Mouse (Mus musculus) heart, adult 18-20 months (tissue): ENCODE measurements around the gene Anks3. TPM values are rescaled to one million over a fixed set of nuclear protein-coding genes. Genes with fewer than 3 reads are reported as not detected.

Experiments used
- DNase-seq, 2 experiments: peaks; one replicate each; pipeline ENCODE4 v3.0.0; 2021 to 2022; ENCODE audit warnings: mixed read lengths in 1 of 2
- total RNA-seq, 2 experiments: library from RNA; stranded (reverse); gene quantifications; 2 replicates each; pipeline ENCODE4 v1.2.3; 2021

Gene Anks3
- total RNA-seq, 2 experiments from 2014 or later, result 11.3 to 14.7 TPM

DNA sequence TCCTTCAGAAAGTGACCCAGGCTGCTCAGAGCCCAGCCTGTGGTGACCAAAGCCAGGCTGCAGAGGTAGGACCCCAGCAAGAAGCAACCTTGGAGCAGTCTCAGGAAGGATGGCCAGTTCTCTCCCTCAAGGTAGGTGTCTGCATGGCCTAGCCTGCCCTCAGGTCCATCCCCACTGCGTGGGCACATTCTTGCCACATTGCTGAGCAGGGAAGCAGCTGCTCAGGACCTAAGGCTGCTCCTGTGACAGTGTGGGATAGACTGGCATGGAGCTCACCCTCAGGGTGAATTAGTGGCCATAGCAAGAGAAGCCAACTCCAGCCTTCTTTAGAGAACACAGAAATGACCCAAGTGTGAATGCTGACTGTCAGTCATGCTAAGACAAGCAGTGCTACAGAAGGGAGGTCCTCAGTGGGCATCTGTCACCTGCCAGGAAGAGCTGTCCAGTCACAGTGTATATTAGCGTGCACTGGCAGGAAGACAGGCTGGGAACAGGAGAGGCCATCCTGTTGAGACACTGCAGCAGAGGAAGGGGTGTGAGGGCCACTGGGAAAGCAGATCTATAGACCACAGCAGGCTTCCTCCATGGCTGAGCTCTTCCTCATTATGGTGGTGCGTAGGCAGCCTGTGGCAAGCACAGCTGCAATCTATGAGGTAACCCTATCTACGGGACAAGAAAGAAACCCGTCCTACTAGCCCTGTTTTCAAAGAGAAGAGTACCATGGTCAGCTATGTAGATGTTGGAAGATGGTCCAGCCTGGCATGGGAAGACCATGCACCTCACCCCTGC lies 5.2 kb upstream of the Anks3 start:
- peak in 1 of 2 experiments; percentile 23 for DNase-seq

DNA sequence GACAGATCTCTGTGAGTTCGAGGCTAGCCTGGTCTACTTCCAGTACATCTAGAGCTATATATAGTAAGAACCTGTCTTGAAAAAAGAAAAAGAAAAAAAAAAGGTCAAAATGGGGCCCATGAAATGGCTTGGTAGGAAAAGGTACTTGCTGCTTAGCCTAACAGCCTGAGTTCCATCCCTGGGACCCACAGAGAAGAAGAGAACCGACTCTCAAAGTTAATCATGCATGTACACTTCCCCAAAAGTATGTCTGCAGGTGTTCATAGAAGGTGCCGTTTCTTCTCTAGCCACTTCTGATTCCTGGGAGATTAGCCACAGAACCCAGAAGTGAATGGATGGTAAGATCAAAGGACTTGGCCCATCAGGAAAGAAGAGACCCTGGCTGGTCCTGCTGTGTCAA lies 4.4 kb upstream of the Anks3 start:
- no peak for DNase-seq

DNA sequence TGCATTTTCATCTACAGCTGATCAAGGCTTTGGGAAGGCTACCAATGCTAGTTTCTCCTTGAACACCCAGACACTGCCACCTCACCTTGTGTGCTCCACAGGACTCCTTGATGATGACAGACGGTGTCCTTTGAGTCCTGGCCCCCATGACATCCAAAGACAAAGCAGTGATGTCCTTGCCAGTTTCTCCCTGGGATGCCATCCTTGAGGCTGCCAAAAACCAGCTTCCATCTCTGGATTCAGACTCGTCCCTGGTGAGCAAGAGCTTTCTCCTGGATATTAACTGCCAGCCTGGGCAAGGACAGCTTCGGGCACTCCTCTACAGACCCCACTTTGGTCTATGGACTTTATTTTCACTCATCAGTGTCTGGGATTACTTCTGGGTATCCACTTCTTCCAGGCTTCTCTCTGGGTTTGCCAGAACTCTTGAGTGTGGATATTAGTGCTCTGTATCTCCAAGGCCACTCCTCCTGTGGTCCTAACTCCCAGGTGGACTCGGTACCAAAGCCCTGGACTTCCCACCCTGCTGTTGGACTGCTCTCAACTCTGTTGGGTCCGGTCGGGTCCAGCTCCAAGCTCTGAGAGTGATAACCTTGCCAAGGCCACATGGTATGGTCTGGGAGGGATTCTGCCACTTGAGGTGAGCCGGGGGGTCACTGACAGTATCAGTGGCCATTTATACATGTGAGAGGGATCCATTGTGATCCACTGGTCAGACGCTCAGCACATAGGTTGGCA lies 1.6 kb upstream of the Anks3 start:
- DNase-seq, result no peak

DNA sequence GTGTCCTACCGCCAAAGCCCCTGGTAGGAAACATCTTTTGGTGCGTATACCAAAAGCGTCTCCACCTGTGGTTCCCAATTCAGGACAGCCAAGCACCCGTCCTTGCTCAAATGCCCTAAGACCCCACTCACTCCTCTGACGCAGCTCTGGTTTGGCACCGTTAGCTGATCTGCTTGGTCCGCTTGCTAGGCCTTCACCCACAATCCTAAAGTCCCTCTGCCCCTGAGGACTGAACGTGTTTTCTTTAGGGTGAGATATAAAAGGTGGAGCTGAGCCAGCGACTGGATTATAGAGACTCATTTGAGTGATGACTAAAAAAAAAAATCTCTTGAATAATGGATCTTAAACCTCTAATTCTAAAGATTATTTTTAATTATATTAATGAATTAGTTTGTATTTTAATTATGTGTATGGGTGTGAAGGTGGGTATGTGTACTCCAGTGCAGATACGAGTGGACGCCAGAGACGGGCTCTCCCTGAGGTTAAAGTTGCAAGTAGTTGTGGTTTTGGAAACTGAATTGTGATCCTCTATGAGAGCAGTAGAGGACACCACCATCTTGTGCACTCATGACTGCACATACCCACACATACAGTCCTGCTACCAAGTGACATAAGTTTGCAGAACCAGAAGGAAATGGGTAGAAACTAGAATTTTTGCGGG lies 856 bp upstream of the Anks3 start:
- DNase-seq, result no peak

DNA sequence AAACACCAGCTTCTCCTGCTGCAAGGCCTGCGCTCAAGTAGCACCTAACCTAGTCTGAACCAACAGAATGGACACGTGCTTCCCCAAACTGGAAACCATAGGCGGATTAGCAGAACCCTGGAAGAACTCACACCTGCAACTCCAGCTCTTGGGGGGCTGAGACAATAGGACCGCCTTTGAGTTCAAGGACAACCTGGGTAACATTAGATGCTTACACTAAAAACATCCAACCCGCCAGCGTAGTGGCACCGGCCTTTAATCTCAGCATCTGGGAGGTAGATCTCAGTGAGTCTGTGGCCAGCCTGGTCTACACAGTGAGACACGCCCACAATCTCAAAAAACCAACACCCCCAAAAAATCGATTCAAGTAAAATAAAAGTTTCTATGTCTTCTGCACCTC lies 659 bp downstream of the Anks3 start:
- no peak for DNase-seq

DNA sequence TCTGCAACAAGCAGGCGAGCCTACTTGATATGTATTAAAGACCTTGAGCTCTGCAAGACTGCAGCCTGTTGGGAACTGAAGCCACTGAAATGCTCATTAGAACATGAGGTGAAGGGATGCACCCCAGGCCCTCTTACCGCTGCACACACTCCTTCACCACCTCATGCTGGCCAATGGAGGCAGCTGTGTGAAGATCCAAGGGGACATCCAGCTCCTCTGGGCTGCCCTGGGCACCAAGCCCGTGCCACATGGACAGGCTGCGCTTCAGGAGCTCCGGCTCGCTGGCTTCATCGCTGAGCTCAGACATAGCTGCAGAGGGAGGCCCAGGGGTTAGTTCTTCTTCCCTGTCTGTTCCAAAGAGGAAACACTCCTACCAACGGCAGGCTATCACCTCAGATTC lies 3.7 kb downstream of the Anks3 start:
- DNase-seq, result no peak

DNA sequence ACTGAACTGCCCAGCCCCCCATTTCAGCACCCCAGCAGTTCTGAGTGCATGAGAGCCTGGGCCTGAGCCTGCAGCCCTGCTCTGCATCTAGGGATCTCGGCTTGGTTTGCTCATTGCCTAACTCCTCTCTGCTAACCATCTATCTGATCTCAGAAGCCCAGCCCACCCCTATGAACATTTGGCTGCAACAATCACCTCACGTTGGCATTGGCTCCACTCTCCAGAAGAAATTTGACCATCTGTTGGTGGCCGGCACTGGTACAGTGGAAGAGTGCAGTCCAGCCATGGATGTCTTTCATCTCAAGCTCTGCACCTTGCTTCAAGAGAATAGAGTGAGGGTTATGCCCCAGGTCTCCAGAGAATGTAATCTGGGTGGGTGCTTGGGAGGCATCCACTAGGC lies 6.6 kb downstream of the Anks3 start:
- no peak for DNase-seq

DNA sequence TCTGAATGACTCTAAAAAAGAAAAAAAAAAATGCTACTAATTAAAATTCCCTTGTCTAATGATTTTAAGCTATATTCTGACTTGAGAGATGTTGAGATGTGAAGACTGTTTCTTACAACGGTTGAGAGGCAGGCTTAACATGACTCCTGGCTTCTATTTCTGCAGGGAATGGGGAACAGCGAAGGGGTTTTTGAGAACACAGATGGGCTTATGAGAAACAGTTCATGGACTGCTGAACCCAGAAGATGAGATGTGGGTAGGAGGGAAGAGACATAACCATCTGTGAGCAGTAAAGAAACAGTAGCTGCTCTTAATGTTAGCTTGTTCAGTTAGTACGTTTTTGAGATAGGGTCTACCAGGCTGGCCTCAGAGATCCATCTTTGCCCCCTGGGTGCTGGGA lies 7.4 kb downstream of the Anks3 start:
- no peak for DNase-seq

DNA sequence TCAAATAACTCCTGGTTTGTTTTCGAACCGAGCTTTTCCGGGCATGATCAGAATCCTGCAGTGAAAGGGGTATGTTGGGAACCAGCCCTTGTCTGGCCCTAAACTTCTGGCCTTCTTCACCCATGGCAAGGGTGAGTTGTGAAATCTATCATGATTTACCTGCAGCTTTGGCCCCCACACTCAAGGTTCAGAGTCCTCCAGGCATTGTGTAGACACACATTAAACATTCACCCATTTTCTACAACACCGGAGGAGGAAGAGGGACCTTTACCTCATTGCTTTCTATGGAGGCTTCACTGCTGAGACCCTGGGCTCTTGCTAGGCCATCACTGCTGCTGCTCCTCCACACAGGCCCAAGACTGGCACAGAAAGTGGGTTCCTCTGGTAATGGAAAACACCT lies 16.6 kb downstream of the Anks3 start:
- no peak for DNase-seq

DNA sequence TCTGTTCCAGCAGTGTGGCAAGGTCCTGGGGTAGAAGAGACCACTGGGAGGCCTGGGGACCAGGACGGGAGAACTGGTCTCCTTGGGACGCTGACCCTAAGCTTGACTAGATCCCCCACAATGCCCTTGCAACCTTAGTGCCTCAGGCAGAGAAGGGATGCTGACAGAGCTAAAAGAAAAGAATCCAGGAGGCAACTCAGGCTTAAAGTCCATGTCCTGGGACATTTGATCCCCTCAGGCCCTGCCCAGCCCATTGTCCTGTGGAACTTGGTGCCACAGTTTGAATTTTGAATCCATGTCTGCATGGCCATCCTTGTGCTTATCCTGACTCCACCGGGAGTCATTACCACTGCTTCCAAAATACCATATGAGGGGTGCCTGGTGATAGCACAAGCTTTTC lies 17.9 kb downstream of the Anks3 start:
- no peak for DNase-seq

DNA sequence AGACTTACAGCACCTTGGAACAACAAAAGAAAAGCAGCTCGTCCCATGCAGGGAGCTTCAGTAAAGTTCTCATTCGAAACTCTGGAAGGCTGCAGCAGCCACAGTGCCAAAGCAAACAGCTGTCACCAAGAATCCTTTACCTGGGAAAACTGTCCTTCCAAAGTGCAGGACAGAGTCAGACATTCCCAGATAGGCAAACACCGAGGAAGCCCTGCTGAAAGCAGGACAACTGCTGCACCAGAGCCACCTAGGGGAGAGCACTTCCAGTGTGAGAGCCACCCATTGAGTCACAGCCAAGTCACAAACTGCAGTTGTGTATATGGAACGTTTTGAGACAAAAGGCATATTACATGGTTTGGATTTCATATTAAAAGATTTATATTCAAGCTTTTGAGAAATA lies 18.6 kb downstream of the Anks3 start:
- no peak for DNase-seq

DNA sequence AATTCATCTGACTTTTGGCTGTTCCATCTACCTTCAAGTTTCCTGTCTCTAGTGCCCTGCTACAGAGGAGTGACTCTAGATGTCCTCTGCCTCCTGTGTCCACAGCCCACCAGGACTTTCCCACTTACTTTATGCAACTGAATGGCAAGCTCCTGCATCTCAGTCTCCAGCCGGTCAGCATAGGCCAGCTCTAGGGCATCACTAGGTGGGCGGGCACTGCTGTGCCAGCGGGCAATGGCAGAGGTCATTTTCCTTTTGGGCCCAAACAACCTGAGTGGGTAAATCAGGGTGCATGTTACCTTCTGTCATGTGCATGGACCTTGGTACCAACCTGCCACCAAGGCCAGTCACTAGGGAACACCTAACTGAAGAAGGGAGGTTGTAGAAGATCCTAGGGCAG lies 20.6 kb downstream of the Anks3 start:
- no peak for DNase-seq

DNA sequence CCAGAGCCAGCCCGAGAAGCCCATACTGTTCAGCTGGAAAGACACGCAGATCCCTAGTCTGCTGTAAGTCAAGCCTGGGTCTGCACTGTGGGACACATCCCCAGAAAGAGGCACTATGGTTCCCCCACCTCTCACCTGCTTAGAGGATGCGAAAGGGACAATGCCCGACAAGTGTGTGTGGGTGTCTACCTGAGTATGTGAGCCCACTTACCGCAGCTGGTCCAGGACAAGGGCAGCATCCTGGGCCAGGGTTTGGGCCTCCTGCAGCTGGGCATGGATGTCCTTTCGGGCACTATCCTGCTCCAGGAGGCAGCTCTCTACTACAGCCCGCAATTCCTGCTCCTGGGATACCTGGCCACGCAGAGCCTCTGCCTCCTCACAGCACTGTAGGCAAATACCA lies 21.1 kb downstream of the Anks3 start:
- no peak for DNase-seq

DNA sequence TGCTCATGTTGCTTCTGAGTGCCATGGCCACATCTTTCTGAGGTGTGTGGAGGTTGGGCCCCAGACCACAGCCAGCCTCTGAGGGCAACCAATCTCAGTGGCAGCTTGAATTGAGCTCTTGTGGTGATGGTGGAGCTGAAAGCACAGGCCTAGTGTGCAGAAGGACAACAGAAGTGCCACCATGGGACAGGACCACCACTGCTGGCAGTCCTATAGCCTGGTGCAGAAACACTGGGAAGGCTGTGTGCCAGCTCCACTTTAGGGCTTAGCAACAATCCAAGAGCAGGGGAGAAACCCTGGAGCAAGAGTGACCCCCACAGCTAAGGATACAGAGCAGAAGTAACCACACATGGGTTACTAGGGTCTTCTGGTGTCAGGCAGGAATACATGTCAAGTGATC lies 23.0 kb downstream of the Anks3 start:
- no peak for DNase-seq

DNA sequence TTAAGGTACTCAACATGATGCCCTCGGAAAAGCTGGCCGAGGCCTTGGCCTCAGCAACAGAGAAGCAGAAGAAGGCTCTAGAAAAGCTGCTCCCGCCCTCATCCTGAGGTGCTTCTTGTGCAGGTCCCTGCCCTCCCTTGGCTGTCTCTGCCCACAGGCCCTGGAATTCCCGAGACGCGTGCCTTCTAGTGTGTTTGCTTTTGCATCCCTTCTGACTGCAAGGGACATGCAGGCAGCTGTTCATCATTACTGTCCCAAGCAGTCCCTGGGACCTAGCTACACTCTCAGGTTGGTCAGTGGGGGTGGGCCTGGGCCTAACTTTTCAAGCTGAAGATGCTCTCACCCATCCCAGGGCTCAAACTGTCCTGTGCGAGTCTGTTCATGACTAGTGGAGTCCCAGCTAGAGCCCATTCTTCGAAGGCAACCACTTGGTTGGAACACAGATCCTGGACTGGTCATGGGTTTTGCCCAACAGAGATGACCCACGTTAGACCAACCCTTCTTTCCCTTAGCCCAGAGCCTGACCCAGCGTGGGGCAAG lies 23.6 kb downstream of the Anks3 start:
- DNase-seq, result no peak

DNA sequence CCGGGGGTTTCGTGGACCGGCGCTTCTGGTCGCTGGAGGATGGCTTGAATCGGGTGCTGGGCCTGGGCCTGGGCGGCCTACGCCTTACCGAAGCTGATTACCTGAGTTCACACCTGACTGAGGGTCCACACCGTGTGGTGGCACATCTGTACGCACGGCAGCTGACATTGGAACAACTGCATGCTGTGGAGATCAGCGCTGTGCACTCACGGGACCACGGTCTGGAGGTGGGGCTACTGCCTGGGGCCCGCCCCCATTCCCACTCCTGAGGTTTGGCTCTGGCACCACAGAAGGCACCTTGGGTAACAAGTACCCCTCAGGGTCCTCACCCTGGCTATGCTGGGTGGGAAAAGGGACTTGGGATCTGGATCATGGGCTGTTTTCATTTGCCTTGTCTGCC lies 24.6 kb downstream of the Anks3 start:
- DNase-seq, result no peak

DNA sequence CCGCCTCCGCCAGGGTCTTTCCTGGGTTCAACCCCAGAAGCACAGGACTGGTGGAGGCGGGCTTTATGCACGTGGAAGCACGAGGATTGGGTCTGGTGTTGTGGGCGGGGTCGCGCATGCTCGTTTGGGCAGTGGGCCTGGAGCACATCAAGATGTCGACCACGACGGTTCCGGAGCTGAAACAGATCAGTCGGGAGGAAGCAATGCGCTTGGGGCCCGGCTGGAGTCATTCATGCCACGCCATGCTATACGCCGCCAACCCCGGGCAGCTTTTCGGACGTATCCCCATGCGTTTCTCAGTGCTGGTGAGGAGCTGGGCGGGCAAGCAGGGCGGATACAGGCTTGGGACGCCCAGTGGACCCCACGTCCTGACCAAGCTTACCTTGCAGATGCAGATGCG lies 25.0 kb downstream of the Anks3 start:
- DNase-seq, result peak; percentile 97 to 98

DNA sequence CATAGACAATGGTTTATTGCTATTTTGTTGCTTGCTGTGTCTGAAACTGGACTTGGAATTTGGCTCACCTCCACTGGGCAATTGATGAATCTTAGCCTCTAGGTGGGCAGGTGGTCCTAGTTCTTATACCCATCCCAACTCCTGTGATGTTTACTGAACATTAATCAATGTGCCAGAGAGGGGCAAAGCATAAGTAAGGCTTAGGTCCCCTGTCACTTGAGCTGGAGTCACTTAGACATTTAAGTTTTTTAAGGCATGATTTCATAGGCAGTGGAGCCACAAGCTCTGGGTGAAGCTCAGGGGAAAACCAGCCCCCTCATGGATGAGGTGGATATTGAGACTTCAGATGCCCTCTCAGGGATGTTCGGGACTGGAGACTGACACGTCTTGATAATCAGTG lies 25.5 kb downstream of the Anks3 start, which contains the start of gene Nudt16l1:
Nudt16l1 (plus strand) TSS at position 301 of the 400 bp plus-strand sequence.
- DNase-seq, result no peak

DNA sequence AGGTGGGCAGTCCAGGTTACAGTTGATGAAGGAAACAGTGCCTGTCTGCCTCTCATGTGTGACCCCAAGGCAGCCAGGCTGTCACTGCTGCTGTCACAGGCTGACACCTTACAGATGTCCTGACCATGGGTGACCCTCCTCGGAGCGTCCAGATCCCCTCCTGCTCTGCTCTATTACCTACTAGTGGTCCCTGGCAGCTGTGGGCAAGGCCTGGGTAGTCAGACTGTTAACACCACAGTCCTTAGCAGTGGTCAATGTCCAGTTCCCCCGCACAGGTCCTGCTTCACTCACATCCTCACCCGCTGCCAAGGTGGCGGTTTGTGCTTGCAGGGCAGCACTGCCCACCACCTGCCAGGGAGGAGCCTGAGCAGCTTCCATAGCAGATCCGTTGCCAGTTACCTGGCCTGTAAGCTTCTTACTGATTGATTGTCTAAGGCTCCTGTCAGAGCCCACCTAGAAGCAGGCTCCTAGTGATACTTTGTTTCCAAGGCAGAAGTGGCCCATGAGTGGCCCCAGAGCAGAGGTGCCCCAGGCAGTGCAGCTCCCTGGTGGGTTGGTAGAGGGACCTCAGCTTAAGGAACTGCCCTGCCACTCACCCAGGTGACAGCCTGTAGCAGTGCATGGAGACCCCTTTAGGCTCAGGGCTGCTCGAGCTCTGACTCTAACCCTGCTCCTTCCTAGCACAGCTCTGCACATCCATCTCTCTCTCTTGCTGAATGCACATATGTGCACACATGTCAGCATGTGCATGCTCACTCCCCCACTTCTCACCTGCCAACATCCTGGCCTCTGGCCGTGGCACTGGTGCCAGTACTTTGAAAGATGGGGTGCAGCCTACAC lies 26.4 kb downstream of the Anks3 start:
- no peak for DNase-seq

DNA sequence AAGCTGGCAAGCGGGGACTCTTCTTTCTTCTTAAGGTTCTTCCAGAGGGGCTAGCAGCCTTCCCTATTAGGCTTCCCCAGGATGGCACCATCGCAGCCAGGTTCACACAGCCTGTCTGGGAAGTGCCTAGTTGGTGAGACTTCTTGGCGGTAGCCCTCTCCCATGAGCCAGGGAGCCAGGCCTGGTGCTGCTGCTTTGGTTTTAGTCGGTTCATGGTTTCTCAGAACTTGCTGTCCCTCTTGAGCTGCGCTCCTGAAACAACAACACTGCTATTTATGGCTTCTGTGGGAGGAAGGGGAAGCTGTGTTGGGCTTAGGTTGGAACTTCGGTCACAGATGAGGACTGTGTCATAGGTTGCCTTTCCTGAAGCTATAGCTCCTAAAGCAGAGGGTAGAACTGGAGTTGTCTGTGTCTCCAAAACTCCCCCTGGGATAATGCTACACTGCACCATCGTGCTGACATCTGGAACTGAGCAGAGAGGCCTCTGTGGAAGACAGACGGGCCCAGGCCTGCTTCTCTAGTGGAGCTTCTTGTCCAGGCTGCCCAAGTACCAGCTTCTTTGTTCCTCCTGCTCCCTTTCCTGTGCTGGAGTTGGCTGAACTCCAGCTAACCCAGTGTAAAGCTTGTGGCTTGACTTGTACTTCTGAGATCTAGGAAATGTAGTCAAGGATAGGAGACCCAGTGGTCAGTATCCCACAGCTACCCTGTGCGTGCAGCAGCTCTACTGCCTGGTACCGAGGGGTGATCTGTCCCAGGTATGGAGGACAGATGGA lies 27.9 kb downstream of the Anks3 start:
- peak in 1 of 2 experiments; percentile 45 for DNase-seq

DNA sequence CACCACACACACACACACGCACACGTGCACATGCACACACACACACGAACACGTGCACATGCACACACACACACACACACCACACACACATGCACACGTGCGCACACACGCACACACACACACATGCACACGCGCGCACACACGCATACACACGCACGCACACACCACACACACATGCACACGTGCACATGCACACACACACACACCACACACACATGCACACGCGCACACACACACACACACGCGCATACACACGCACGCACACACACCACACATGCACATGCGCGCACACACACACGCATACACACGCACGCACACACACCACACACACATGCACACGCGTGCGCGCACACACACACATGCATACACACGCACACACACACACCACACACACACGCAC lies 28.6 kb downstream of the Anks3 start:
- DNase-seq, result no peak
